ENCODE assay signal across 23 mouse cellular contexts in genomic region chr11:99019844-99020243, GRCm38 (mm10). TPM values are rescaled to one million over a fixed set of nuclear protein-coding genes. Genes with fewer than 3 reads are reported as not detected.
DNase-seq lines count a peak whose midpoint lies in the region; ATAC-seq and TF ChIP-seq lines count a peak whose summit lies in the region.
"Had no signal": no experiment of that assay in that cellular context is flagged by ENCODE, and none has a peak within 500 bp of the region (broad histone marks: within the 10 kb centered on the region; RNA-seq: fewer than 3 reads in every experiment).

No protein-coding gene starts in this region.

- peak; percentile 67 for DNase-seq in heart, adult 11 months
- DNase-seq in liver, embryonic 11.5 days (ENCODE audit: low spot score) = no peak
- no peak for DNase-seq in liver, postnatal 0 days
- DNase-seq: adrenal gland, adult 2 months; adrenal gland, postnatal 10 days; adrenal gland, postnatal 25 days; cerebellum, adult 11 months; cerebellum, adult 18-20 months; cerebellum, adult 8-10 months; cerebellum, adult 9-11 months; cerebellum, postnatal 14 days; cerebellum, postnatal 36 days; embryo, embryonic 11 days had no signal

- H3K27me3 ChIP-seq in heart, embryonic 12.5 days (replicated peaks) = no peaks in the 10 kb centered on the region
- H3K27me3 ChIP-seq in liver, embryonic 12.5 days (replicated peaks) = no peaks in the 10 kb centered on the region
- H3K27me3 ChIP-seq in liver, embryonic 11.5 days (replicated peaks; ENCODE audit: control insufficient read depth, insufficient read depth, low read length) = no peaks in the 10 kb centered on the region
- H3K27me3 ChIP-seq in liver, embryonic 16.5 days (ENCODE audit: control insufficient read depth, insufficient read depth, low read depth, low read length) = no peaks in the 10 kb centered on the region
- H3K27me3 ChIP-seq in liver, postnatal 0 days (ENCODE audit: insufficient read depth, low read length) = no peaks in the 10 kb centered on the region
- H3K27me3 ChIP-seq: embryonic facial prominence, embryonic 13.5 days; embryonic facial prominence, embryonic 15.5 days; forebrain, embryonic 12.5 days had no signal

- no peak overlapping the region for H3K4me3 ChIP-seq in heart, embryonic 12.5 days
- no peak overlapping the region for H3K4me3 ChIP-seq in liver, embryonic 12.5 days
- no peak overlapping the region for H3K4me3 ChIP-seq in liver, embryonic 11.5 days (ENCODE audit: low read depth, low read length)
- H3K4me3 ChIP-seq in liver, embryonic 16.5 days (ENCODE audit: low read depth, low read length) = no peak overlapping the region
- no peak overlapping the region for H3K4me3 ChIP-seq in liver, postnatal 0 days (ENCODE audit: low read depth, low read length)
- H3K4me3 ChIP-seq: embryonic facial prominence, embryonic 13.5 days; embryonic facial prominence, embryonic 15.5 days; forebrain, embryonic 10.5 days; forebrain, embryonic 12.5 days had no signal

- H3K4me1 ChIP-seq in heart, embryonic 12.5 days (replicated peaks) = peaks cover 14% of the 10 kb centered on the region
- peaks cover 37% of the 10 kb centered on the region for H3K4me1 ChIP-seq in liver, embryonic 12.5 days
- H3K4me1 ChIP-seq in liver, embryonic 11.5 days (replicated peaks; ENCODE audit: control insufficient read depth, insufficient read depth, low read length) = peaks cover 15% of the 10 kb centered on the region
- H3K4me1 ChIP-seq in liver, embryonic 16.5 days (ENCODE audit: control insufficient read depth, low read depth, low read length) = peaks cover 26% of the 10 kb centered on the region
- peaks cover 5% of the 10 kb centered on the region; the same call in 1 of the 2 replicates for H3K4me1 ChIP-seq in liver, postnatal 0 days (ENCODE audit: insufficient read depth)

- no peak overlapping the region for H3K4me2 ChIP-seq in heart, embryonic 12.5 days
- peak overlapping the region; percentile 7; the same call in 1 of the 2 replicates for H3K4me2 ChIP-seq in liver, embryonic 12.5 days
- H3K4me2 ChIP-seq in liver, embryonic 11.5 days = no peak overlapping the region
- 0 out of 2 replicates have a peak overlapping the region, but pooled peaks have one; percentile 3 for H3K4me2 ChIP-seq in liver, embryonic 16.5 days (ENCODE audit: low read depth, low read length)
- H3K4me2 ChIP-seq in liver, postnatal 0 days (ENCODE audit: low read depth, low read length) = no peak overlapping the region
- H3K4me2 ChIP-seq: embryonic facial prominence, embryonic 13.5 days; embryonic facial prominence, embryonic 15.5 days; forebrain, embryonic 12.5 days had no signal

- no peak overlapping the region for H3K9ac ChIP-seq in heart, embryonic 12.5 days
- H3K9ac ChIP-seq in liver, embryonic 12.5 days = no peak overlapping the region
- H3K9ac ChIP-seq in liver, embryonic 11.5 days (ENCODE audit: low read depth, low read length) = no peak overlapping the region
- H3K9ac ChIP-seq in liver, embryonic 16.5 days (ENCODE audit: low read depth, low read length) = no peak overlapping the region
- H3K9ac ChIP-seq in liver, postnatal 0 days (replicated peaks) = no peak overlapping the region
- H3K9ac ChIP-seq: embryonic facial prominence, embryonic 13.5 days; embryonic facial prominence, embryonic 15.5 days; forebrain, embryonic 12.5 days had no signal

- ATAC-seq in heart, embryonic 12.5 days (ENCODE audit: insufficient number of reproducible peaks, low FRiP score) = no peak
- no peak for ATAC-seq in liver, embryonic 12.5 days
- ATAC-seq in liver, embryonic 11.5 days (replicated peaks; ENCODE audit: low FRiP score) = no peak
- ATAC-seq in liver, embryonic 16.5 days (ENCODE audit: low read depth) = no peak
- ATAC-seq in liver, postnatal 0 days = no peak
- ATAC-seq: forebrain, embryonic 14.5 days; forebrain, embryonic 16.5 days had no signal

- no peaks in the 10 kb centered on the region for H3K9me3 ChIP-seq in heart, embryonic 12.5 days (replicated peaks)
- H3K9me3 ChIP-seq in liver, embryonic 12.5 days (replicated peaks) = no peaks in the 10 kb centered on the region
- no peaks in the 10 kb centered on the region for H3K9me3 ChIP-seq in liver, embryonic 11.5 days (ENCODE audit: control insufficient read depth, low read length)
- no peaks in the 10 kb centered on the region for H3K9me3 ChIP-seq in liver, embryonic 16.5 days (replicated peaks; ENCODE audit: control insufficient read depth, low read length)
- no peaks in the 10 kb centered on the region for H3K9me3 ChIP-seq in liver, postnatal 0 days (ENCODE audit: low read length)
- H3K9me3 ChIP-seq: embryonic facial prominence, embryonic 13.5 days; embryonic facial prominence, embryonic 15.5 days; forebrain, embryonic 10.5 days; forebrain, embryonic 12.5 days had no signal

- 95% methylated on average over 6 of the region's 6 CpGs for WGBS in heart, embryonic 12.5 days
- WGBS in liver, embryonic 12.5 days (ENCODE audit: insufficient replicate concordance) = 90% methylated on average over 6 of the region's 6 CpGs
- 91% methylated on average over 6 of the region's 6 CpGs for WGBS in liver, embryonic 11.5 days
- 91% methylated on average over 6 of the region's 6 CpGs for WGBS in liver, embryonic 16.5 days (ENCODE audit: insufficient replicate concordance)
- 91% methylated on average over 6 of the region's 6 CpGs for WGBS in liver, postnatal 0 days (ENCODE audit: insufficient replicate concordance)

- no peak for TF ChIP-seq EP300 in liver, postnatal 0 days (IDR thresholded peaks at IDR 0.05; ENCODE audit: low read depth)

- TF ChIP-seq CTCF in liver, postnatal 0 days (IDR thresholded peaks at IDR 0.05; ENCODE audit: low read depth) = no peak

- H3K36me3 ChIP-seq in heart, embryonic 12.5 days = peaks cover 65% of the 10 kb centered on the region
- peaks cover 83% of the 10 kb centered on the region for H3K36me3 ChIP-seq in liver, embryonic 12.5 days
- peaks cover 57% of the 10 kb centered on the region for H3K36me3 ChIP-seq in liver, embryonic 11.5 days (ENCODE audit: control insufficient read depth, insufficient read depth, low read length)
- peaks cover 77% of the 10 kb centered on the region for H3K36me3 ChIP-seq in liver, embryonic 16.5 days (ENCODE audit: control insufficient read depth, insufficient read depth)
- H3K36me3 ChIP-seq in liver, postnatal 0 days (replicated peaks; ENCODE audit: insufficient read depth, low read length) = peaks cover 72% of the 10 kb centered on the region

- no peak overlapping the region for H3K27ac ChIP-seq in heart, embryonic 12.5 days (ENCODE audit: poor library complexity, severe bottlenecking)
- no peak overlapping the region for H3K27ac ChIP-seq in liver, embryonic 12.5 days
- no peak overlapping the region for H3K27ac ChIP-seq in liver, embryonic 11.5 days (ENCODE audit: low read depth, low read length)
- H3K27ac ChIP-seq in liver, embryonic 16.5 days (ENCODE audit: low read length) = no peak overlapping the region
- H3K27ac ChIP-seq in liver, postnatal 0 days (ENCODE audit: low read depth) = no peak overlapping the region
- H3K27ac ChIP-seq: embryonic facial prominence, embryonic 13.5 days; embryonic facial prominence, embryonic 15.5 days; forebrain, embryonic 10.5 days; forebrain, embryonic 12.5 days had no signal

RNA-seq across cellular contexts. Expression of gene Top2a, which starts 4.1 kb away (rescaled TPM):
- 196 and 201 TPM in 2 replicates for polyA plus RNA-seq in heart, embryonic 12.5 days (2016; fragmentation: Nextera tagmentation; extraction: Ambion mirVana)
- 249 and 261 TPM in 2 replicates for polyA plus RNA-seq in liver, embryonic 12.5 days (2016; fragmentation: Nextera tagmentation; extraction: Ambion mirVana)
- 315 and 330 TPM in 2 replicates for polyA plus RNA-seq in liver, embryonic 11.5 days (2014; fragmentation: Nextera tagmentation; extraction: Ambion mirVana)
- polyA plus RNA-seq in liver, embryonic 16.5 days (2015; fragmentation: Nextera tagmentation; extraction: Ambion mirVana) = 189 and 201 TPM in 2 replicates
- polyA plus RNA-seq in liver, postnatal 0 days (2015; fragmentation: Nextera tagmentation; extraction: Ambion mirVana) = 74.3 and 90.2 TPM in 2 replicates

RNA-seq across cellular contexts. Expression of gene Igfbp4, which starts 21.2 kb away (rescaled TPM):
- polyA plus RNA-seq in heart, embryonic 12.5 days (2016; fragmentation: Nextera tagmentation; extraction: Ambion mirVana) = 371 and 382 TPM in 2 replicates
- polyA plus RNA-seq in liver, embryonic 12.5 days (2016; fragmentation: Nextera tagmentation; extraction: Ambion mirVana) = 236 TPM in 2 replicates
- 324 and 328 TPM in 2 replicates for polyA plus RNA-seq in liver, embryonic 11.5 days (2014; fragmentation: Nextera tagmentation; extraction: Ambion mirVana)
- 277 and 302 TPM in 2 replicates for polyA plus RNA-seq in liver, embryonic 16.5 days (2015; fragmentation: Nextera tagmentation; extraction: Ambion mirVana)
- polyA plus RNA-seq in liver, postnatal 0 days (2015; fragmentation: Nextera tagmentation; extraction: Ambion mirVana) = 665 and 672 TPM in 2 replicates

RNA-seq across cellular contexts. Expression of gene Gjd3, which starts 37.0 kb away (rescaled TPM):
- 3.5 and 3.9 TPM in 2 replicates for polyA plus RNA-seq in heart, embryonic 12.5 days (2016; fragmentation: Nextera tagmentation; extraction: Ambion mirVana)
- not detected in 2 replicates for polyA plus RNA-seq in liver, embryonic 12.5 days (2016; fragmentation: Nextera tagmentation; extraction: Ambion mirVana)
- 0.21 and 0.22 TPM in 2 replicates for polyA plus RNA-seq in liver, embryonic 11.5 days (2014; fragmentation: Nextera tagmentation; extraction: Ambion mirVana)
- polyA plus RNA-seq in liver, embryonic 16.5 days (2015; fragmentation: Nextera tagmentation; extraction: Ambion mirVana) = 0.15 TPM in 1 of 2 replicates, not detected in the other
- not detected in 2 replicates for polyA plus RNA-seq in liver, postnatal 0 days (2015; fragmentation: Nextera tagmentation; extraction: Ambion mirVana)
- polyA plus RNA-seq: C2C12 had no signal

Comparison
In these comparisons a context has a peak if more than half of its experiments do, and no peak if none do; other contexts are left out.
1. H3K4me2 ChIP-seq: peak in liver, embryonic 12.5 days (single experiment) and liver, embryonic 16.5 days (single experiment); none in heart, embryonic 12.5 days (single experiment), liver, embryonic 11.5 days (single experiment) and liver, postnatal 0 days (single experiment).